Mouse (Mus musculus): ENCODE results near the gene Mtpn. TPM values are rescaled to one million over a fixed set of nuclear protein-coding genes. Genes with fewer than 3 reads are reported as not detected.

Mtpn gene
- polyA plus RNA-seq, 1 experiment from 2014 or later, result 149 TPM

- Histone ChIP-seq H3K27me3 (no peaks in the 10 kb centered on the region), H3K36me3 (no peaks in the 10 kb centered on the region), H3K27ac (no peak overlapping the region), H3K4me1 (replicated peaks) (no peaks in the 10 kb centered on the region), H3K4me3 (replicated peaks) (no peak overlapping the region), H3K4me2 (no peak overlapping the region), H3K9me3 (no peaks in the 10 kb centered on the region), H3K9ac (replicated peaks) (no peak overlapping the region)
- 90% methylated on average over 2 of the region's 2 CpGs for WGBS
- ATAC-seq (ENCODE audit: insufficient number of reproducible peaks, insufficient read depth, low FRiP score, low TSS enrichment, low read depth), result no peak
Observed at GRCm38 (mm10) chr6:35502904-35503303, 36.8 kb downstream of the Mtpn start.

- no peak overlapping the region for H3K9ac ChIP-seq (replicated peaks)
- ATAC-seq (ENCODE audit: insufficient number of reproducible peaks, insufficient read depth, low FRiP score, low TSS enrichment, low read depth), result no peak
- no peaks in the 10 kb centered on the region for H3K36me3 ChIP-seq
- H3K9me3 ChIP-seq, result no peaks in the 10 kb centered on the region
- 92% methylated on average over 5 of the region's 5 CpGs for WGBS
- H3K27ac ChIP-seq, result no peak overlapping the region
- H3K4me1 ChIP-seq (replicated peaks), result no peaks in the 10 kb centered on the region
- no peak overlapping the region for H3K4me3 ChIP-seq (replicated peaks)
- no peak overlapping the region for H3K4me2 ChIP-seq
- no peaks in the 10 kb centered on the region for H3K27me3 ChIP-seq
Observed at GRCm38 (mm10) chr6:35499978-35500667, 39.6 kb downstream of the Mtpn start.

DNA sequence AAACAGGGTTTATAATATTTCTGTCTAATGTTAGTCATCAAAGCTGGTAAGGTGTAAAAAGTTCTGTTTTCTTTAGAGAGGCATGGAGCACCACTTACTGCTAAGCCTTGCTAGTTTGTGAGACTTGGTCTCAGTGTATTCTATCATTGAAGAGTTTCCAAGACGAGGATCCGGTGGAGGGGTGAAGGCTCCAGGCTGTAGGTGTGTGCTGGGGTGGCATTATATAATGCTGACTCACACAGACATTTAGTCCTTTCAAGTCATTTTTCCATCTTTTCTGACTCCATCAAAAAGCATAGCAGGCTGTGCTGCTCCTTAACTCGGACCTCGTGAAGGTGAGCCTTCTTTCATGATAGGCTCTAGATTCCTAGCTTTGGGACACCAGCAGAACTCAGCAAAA, 42.3 kb downstream of the Mtpn start:
- no peak for ATAC-seq (ENCODE audit: insufficient number of reproducible peaks, insufficient read depth, low FRiP score, low TSS enrichment, low read depth)
- no peak overlapping the region for H3K4me3 ChIP-seq (replicated peaks)
- H3K36me3 ChIP-seq, result no peaks in the 10 kb centered on the region
- H3K9me3 ChIP-seq, result no peaks in the 10 kb centered on the region
- H3K9ac ChIP-seq (replicated peaks), result no peak overlapping the region
- no peak overlapping the region for H3K27ac ChIP-seq
- H3K4me2 ChIP-seq, result no peak overlapping the region
- no peaks in the 10 kb centered on the region for H3K27me3 ChIP-seq
- H3K4me1 ChIP-seq (replicated peaks), result no peaks in the 10 kb centered on the region
- WGBS, result 93% methylated on average over 4 of the region's 4 CpGs

DNA sequence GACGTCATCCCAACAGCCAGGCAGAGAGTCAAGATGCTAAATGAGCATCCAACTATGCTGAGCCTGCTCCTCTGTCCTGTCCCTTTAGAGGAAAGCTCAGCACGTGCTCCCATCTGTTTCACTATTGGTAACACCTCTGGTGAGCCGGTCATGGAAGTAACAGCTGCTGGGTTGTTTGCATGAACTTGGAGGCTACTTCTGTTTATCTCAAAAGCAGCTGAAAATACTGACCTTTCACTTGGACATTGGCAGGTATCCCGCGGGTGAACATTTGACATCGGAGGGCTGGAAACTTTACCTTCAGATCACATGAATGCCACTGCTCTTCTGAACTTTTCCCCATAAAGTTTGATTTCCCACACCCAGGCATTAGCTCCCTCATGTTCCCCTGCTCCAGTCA, 45.8 kb downstream of the Mtpn start:
- 82% methylated on average over 6 of the region's 6 CpGs for WGBS
- H3K9me3 ChIP-seq, result no peaks in the 10 kb centered on the region
- H3K36me3 ChIP-seq, result no peaks in the 10 kb centered on the region
- H3K9ac ChIP-seq (replicated peaks), result no peak overlapping the region
- H3K4me1 ChIP-seq (replicated peaks), result no peaks in the 10 kb centered on the region
- no peaks in the 10 kb centered on the region for H3K27me3 ChIP-seq
- H3K4me3 ChIP-seq (replicated peaks), result no peak overlapping the region
- no peak overlapping the region for H3K27ac ChIP-seq
- no peak overlapping the region for H3K4me2 ChIP-seq
- no peak for ATAC-seq (ENCODE audit: insufficient number of reproducible peaks, insufficient read depth, low FRiP score, low TSS enrichment, low read depth)

GRCm38 (mm10) chr6:35479651-35480335, 59.9 kb downstream of the Mtpn start:
- no peak overlapping the region for H3K27ac ChIP-seq
- H3K9ac ChIP-seq (replicated peaks), result no peak overlapping the region
- H3K27me3 ChIP-seq, result no peaks in the 10 kb centered on the region
- no peak overlapping the region for H3K4me2 ChIP-seq
- H3K9me3 ChIP-seq, result no peaks in the 10 kb centered on the region
- H3K4me1 ChIP-seq (replicated peaks), result no peaks in the 10 kb centered on the region
- 84% methylated on average over 5 of the region's 5 CpGs for WGBS
- ATAC-seq (ENCODE audit: insufficient number of reproducible peaks, insufficient read depth, low FRiP score, low TSS enrichment, low read depth), result no peak
- H3K4me3 ChIP-seq (replicated peaks), result no peak overlapping the region
- H3K36me3 ChIP-seq, result no peaks in the 10 kb centered on the region

GRCm38 (mm10) chr6:35476830-35477229, 62.9 kb downstream of the Mtpn start:
- Histone ChIP-seq H3K4me3 (replicated peaks) (no peak overlapping the region), H3K9me3 (no peaks in the 10 kb centered on the region), H3K4me1 (replicated peaks) (no peaks in the 10 kb centered on the region), H3K4me2 (no peak overlapping the region), H3K27me3 (no peaks in the 10 kb centered on the region), H3K27ac (no peak overlapping the region), H3K9ac (replicated peaks) (no peak overlapping the region), H3K36me3 (no peaks in the 10 kb centered on the region)
- ATAC-seq (ENCODE audit: insufficient number of reproducible peaks, insufficient read depth, low FRiP score, low TSS enrichment, low read depth), result no peak
- 70% methylated on average over 1 of the region's 1 CpGs for WGBS

- Histone ChIP-seq H3K9me3 (no peaks in the 10 kb centered on the region), H3K27ac (no peak overlapping the region), H3K4me3 (replicated peaks) (no peak overlapping the region), H3K9ac (replicated peaks) (no peak overlapping the region), H3K36me3 (no peaks in the 10 kb centered on the region), H3K4me2 (no peak overlapping the region), H3K27me3 (no peaks in the 10 kb centered on the region), H3K4me1 (replicated peaks) (no peaks in the 10 kb centered on the region)
- WGBS, result 86% methylated on average over 5 of the region's 5 CpGs
- no peak for ATAC-seq (ENCODE audit: insufficient number of reproducible peaks, insufficient read depth, low FRiP score, low TSS enrichment, low read depth)
Observed at GRCm38 (mm10) chr6:35463450-35464395, 76.0 kb downstream of the Mtpn start.

- 95% methylated on average over 1 of the region's 1 CpGs for WGBS
- no peak overlapping the region for H3K4me2 ChIP-seq
- H3K9me3 ChIP-seq, result no peaks in the 10 kb centered on the region
- ATAC-seq (ENCODE audit: insufficient number of reproducible peaks, insufficient read depth, low FRiP score, low TSS enrichment, low read depth), result no peak
- no peak overlapping the region for H3K4me3 ChIP-seq (replicated peaks)
- H3K4me1 ChIP-seq (replicated peaks), result no peaks in the 10 kb centered on the region
- no peaks in the 10 kb centered on the region for H3K36me3 ChIP-seq
- no peak overlapping the region for H3K27ac ChIP-seq
- H3K27me3 ChIP-seq, result no peaks in the 10 kb centered on the region
- no peak overlapping the region for H3K9ac ChIP-seq (replicated peaks)
Observed at GRCm38 (mm10) chr6:35462484-35462883, 77.2 kb downstream of the Mtpn start.

Small RNA genes within 50 kb of the gene (microRNA-seq; reads per million reads assigned to microRNA genes)
- gene Gm23053, result not detected

Other genes starting within 250 kb of the Mtpn start
- 0.14 and 0.21 TPM in 2 replicates for gene Slc13a4, start 231.8 kb downstream of the Mtpn start, polyA plus RNA-seq (2016; fragmentation: Nextera tagmentation; extraction: Ambion mirVana)
- not detected in 2 replicates for gene Fam180a, start 213.7 kb downstream of the Mtpn start, polyA plus RNA-seq (2016; fragmentation: Nextera tagmentation; extraction: Ambion mirVana)